Comparison of ENCODE assay signal across 22 mouse cellular contexts in the genomic region with DNA sequence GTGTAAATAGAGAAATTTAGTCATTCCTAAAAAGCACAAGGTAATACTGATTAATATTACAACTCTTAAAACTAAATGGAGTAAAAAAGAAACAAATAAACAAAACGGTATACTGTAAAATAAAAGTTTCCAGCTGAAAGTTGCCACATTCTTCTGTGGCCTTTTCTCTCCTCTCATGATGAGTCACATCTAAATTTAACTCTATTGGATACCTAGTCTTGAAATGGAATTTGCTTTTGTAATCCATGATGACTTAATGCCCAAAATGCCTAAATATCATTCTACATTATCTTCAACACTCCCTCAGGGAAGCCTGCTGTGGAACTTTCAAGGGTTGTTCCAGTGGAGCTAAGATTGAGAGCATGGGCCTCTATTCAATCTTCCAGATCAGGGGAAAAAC.
"Had no signal": no experiment of that assay in that cellular context is flagged by ENCODE, and none has a peak within 500 bp of the region (broad histone marks: within the 10 kb centered on the region; RNA-seq: fewer than 3 reads in every experiment).

No protein-coding gene starts in this region.

- H3K4me3 ChIP-seq: heart, adult 2 months; heart, embryonic 13.5 days; heart, embryonic 15.5 days; hindbrain, embryonic 13.5 days; hindbrain, embryonic 15.5 days; limb, embryonic 13.5 days; limb, embryonic 15.5 days; liver, embryonic 12.5 days had no signal

- ATAC-seq: hindbrain, postnatal 0 days; intestine, embryonic 16.5 days; liver, embryonic 12.5 days had no signal

- DNase-seq: gastrocnemius, postnatal 14 days; gastrocnemius, postnatal 36 days; heart, adult 11 months; heart, adult 2 months; heart, postnatal 14 days; heart, postnatal 36 days; kidney, adult 11 months; kidney, adult 8-10 months; kidney, postnatal 10 days; kidney, postnatal 25 days; layer of hippocampus, adult 9-11 months; layer of hippocampus, postnatal 36 days; left cerebral cortex, postnatal 4 days had no signal

- H3K4me1 ChIP-seq: heart, embryonic 13.5 days; heart, embryonic 15.5 days; hindbrain, embryonic 13.5 days; hindbrain, embryonic 15.5 days; limb, embryonic 13.5 days; limb, embryonic 15.5 days; liver, embryonic 12.5 days had no signal
